Comparison of ENCODE assay signal across 20 mouse cellular contexts in the genomic region with DNA sequence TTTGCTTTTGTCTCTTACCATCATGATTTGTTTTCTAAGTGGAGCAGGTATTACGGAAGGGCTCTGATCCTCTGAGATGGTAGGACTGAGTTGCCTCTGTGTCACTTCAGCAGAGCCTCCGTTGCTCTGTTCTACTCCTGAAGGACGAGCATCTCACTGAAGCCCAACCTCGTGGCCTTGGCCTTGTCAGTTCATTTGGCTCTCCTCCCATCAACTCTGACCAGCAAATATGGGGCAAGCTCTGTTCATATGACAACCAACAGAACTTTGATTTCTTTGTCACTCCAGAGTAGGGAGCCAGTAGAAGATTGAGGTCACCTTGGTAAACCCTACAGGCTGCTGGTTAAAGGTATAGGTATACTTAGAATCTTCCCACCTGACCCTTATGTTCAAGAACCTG.
"Had no signal": no experiment of that assay in that cellular context is flagged by ENCODE, and none has a peak within 500 bp of the region (broad histone marks: within the 10 kb centered on the region; RNA-seq: fewer than 3 reads in every experiment).

No protein-coding gene starts in this region.

- DNase-seq: kidney, adult 2 months; kidney, postnatal 36 days; left cerebral cortex, postnatal 4 days; liver, embryonic 13.5 days; lung, embryonic 14.5 days; retina, postnatal 1 day; right cerebral cortex, postnatal 25 days; spleen, adult 18-20 months; thymus, postnatal 25 days had no signal

- H3K9ac ChIP-seq: limb, embryonic 12.5 days; limb, embryonic 15.5 days; liver, embryonic 13.5 days; lung, embryonic 14.5 days; midbrain, embryonic 13.5 days; neural tube, embryonic 13.5 days; stomach, embryonic 15.5 days had no signal

- ATAC-seq: lung, postnatal 0 days; midbrain, embryonic 13.5 days; midbrain, embryonic 16.5 days had no signal

- H3K27ac ChIP-seq: kidney, postnatal 0 days; limb, embryonic 12.5 days; limb, embryonic 15.5 days; liver, embryonic 13.5 days; midbrain, embryonic 10.5 days; midbrain, embryonic 13.5 days; neural tube, embryonic 13.5 days; stomach, embryonic 15.5 days had no signal

- H3K9me3 ChIP-seq: limb, embryonic 12.5 days; limb, embryonic 15.5 days; liver, embryonic 13.5 days; midbrain, embryonic 10.5 days; midbrain, embryonic 13.5 days; neural tube, embryonic 13.5 days; stomach, embryonic 15.5 days had no signal

- H3K36me3 ChIP-seq: limb, embryonic 12.5 days; limb, embryonic 15.5 days; liver, embryonic 13.5 days; midbrain, embryonic 10.5 days; midbrain, embryonic 13.5 days; neural tube, embryonic 13.5 days; stomach, embryonic 15.5 days had no signal

- H3K27me3 ChIP-seq: limb, embryonic 12.5 days; limb, embryonic 15.5 days; liver, embryonic 13.5 days; megakaryocyte, embryonic 14.5 days; midbrain, embryonic 13.5 days; neural tube, embryonic 13.5 days; stomach, embryonic 15.5 days had no signal

- H3K4me1 ChIP-seq: limb, embryonic 15.5 days; liver, embryonic 13.5 days; megakaryocyte, embryonic 14.5 days; midbrain, embryonic 13.5 days; neural tube, embryonic 13.5 days; stomach, embryonic 15.5 days had no signal

- H3K4me2 ChIP-seq: limb, embryonic 12.5 days; limb, embryonic 15.5 days; liver, embryonic 13.5 days; lung, embryonic 14.5 days; midbrain, embryonic 13.5 days; neural tube, embryonic 13.5 days; stomach, embryonic 15.5 days had no signal

- H3K4me3 ChIP-seq: limb, embryonic 12.5 days; limb, embryonic 15.5 days; liver, embryonic 13.5 days; megakaryocyte, embryonic 14.5 days; midbrain, embryonic 10.5 days; midbrain, embryonic 13.5 days; myocyte; neural tube, embryonic 13.5 days; stomach, embryonic 15.5 days had no signal
